Mouse (Mus musculus) midbrain, postnatal 0 days (tissue): ENCODE measurements around the gene Arhgap35. TPM values are rescaled to one million over a fixed set of nuclear protein-coding genes. Genes with fewer than 3 reads are reported as not detected.
"Not testable (repeated sequence)": the region's sequence is repeated elsewhere in the genome, so short reads cannot be mapped to it uniquely, and the experiment has no call there.

Source experiments
- ATAC-seq: fragments of 200-750 bp; cut with Nextera tagmentation; 2 replicates; pipeline ENCODE4 v1.8.0; 2017; ENCODE audit warnings: moderate number of reproducible peaks, mild to moderate bottlenecking, moderate TSS enrichment, moderate library complexity; ENCODE audit not compliant: low FRiP score
- DNase-seq: peaks from one replicate; pipeline ENCODE4 v3.0.0-alpha.2; 2015; ENCODE audit warnings: low spot score
- H3K27ac ChIP-seq: fragments of 300-500 bp; sonication (generic); 2 replicates; pipeline ENCODE4 v1.5.1; 2014; ENCODE audit warnings: low read depth, mild to moderate bottlenecking, low read length, mixed read lengths
- H3K27me3 ChIP-seq: fragments of 300-500 bp; sonication (generic); 2 replicates; pipeline ENCODE4 v1.6.1; 2014; ENCODE audit warnings: low read length, control low read depth, mixed read lengths; ENCODE audit not compliant: insufficient read depth
- H3K36me3 ChIP-seq: fragments of 300-500 bp; sonication (generic); 2 replicates; pipeline ENCODE4 v1.6.1; 2014; ENCODE audit warnings: low read length, control low read depth, mixed read lengths; ENCODE audit not compliant: insufficient read depth
- H3K4me1 ChIP-seq: fragments of 300-500 bp; sonication (generic); 2 replicates; pipeline ENCODE4 v1.6.1; 2014; ENCODE audit warnings: mild to moderate bottlenecking, control low read depth, antibody characterized with exemption, low read length, mixed read lengths; ENCODE audit not compliant: insufficient read depth
- H3K4me2 ChIP-seq: fragments of 300-500 bp; sonication (generic); 2 replicates; pipeline ENCODE4 v1.6.1; 2014; ENCODE audit warnings: low read depth, mild to moderate bottlenecking, low read length, mixed read lengths; ENCODE audit not compliant: poor library complexity, severe bottlenecking
- H3K4me3 ChIP-seq: fragments of 300-500 bp; sonication (generic); 2 replicates; pipeline ENCODE4 v1.5.1; 2014; ENCODE audit warnings: low read depth, mild to moderate bottlenecking, low read length, moderate library complexity
- H3K9ac ChIP-seq: fragments of 300-500 bp; sonication (generic); replicated peaks from 2 replicates; pipeline ENCODE4 v1.6.1; 2014; ENCODE audit warnings: mild to moderate bottlenecking, low read length, moderate library complexity, mixed read lengths; ENCODE audit not compliant: poor library complexity, severe bottlenecking
- H3K9me3 ChIP-seq: fragments of 300-500 bp; sonication (generic); 2 replicates; pipeline ENCODE4 v1.6.1; 2016; ENCODE audit warnings: low read length, control low read depth
- CTCF ChIP-seq: IDR thresholded peaks from 2 replicates; pipeline ENCODE4 v1.5.1; 2016; ENCODE audit warnings: antibody characterized with exemption, mild to moderate bottlenecking
- WGBS: fragments of 180-500 bp; shearing (Covaris S2); extraction: QIAGEN DNeasy Blood & Tissue Kit; methylation state at CpG from one replicate; pipeline ENCODE4 v1.1.7; 2014; 5-methylcytosine and 5-hydroxymethylcytosine counted together
- polyA plus RNA-seq: library from polyadenylated mRNA; unstranded; fragments of >200 nt; fragmentation: Nextera tagmentation; extraction: Ambion mirVana; gene quantifications from 2 replicates; pipeline ENCODE4 v1.2.1, GENCODE M21; 2015
- total RNA-seq: library from RNA; depleted of rRNA; stranded (reverse); fragments of >200 nt; gene quantifications from 2 replicates; pipeline ENCODE4 v1.2.3, GENCODE M21; 2014

Gene Arhgap35
- total and polyA plus RNA-seq, 2 experiments from 2014 or later: 26.9 to 157 TPM

- WGBS: 81% methylated on average over 2 of the region's 2 CpGs
- Histone ChIP-seq H3K4me1 (peaks cover 16% of the 10 kb centered on the region), H3K4me3 (no peak overlapping the region), H3K9me3 (no peaks in the 10 kb centered on the region), H3K4me2 (no peak overlapping the region), H3K36me3 (no peaks in the 10 kb centered on the region), H3K27ac (no peak overlapping the region), H3K27me3 (no peaks in the 10 kb centered on the region), H3K9ac (no peak overlapping the region)
- DNase-seq (no peak), ATAC-seq (no peak)
- TF ChIP-seq CTCF: no peak
These were observed 4.4 kb downstream of the Arhgap35 start for GRCm38 (mm10) chr7:16610345-16610744.

- no peak for TF ChIP-seq CTCF
- no peak overlapping the region for H3K4me3 ChIP-seq
- H3K9ac ChIP-seq: no peak overlapping the region
- 77% methylated on average over 1 of the region's 1 CpGs for WGBS
- H3K27me3 ChIP-seq: no peaks in the 10 kb centered on the region
- ATAC-seq (no peak), DNase-seq (no peak)
- H3K4me2 ChIP-seq: no peak overlapping the region
- H3K9me3 ChIP-seq: no peaks in the 10 kb centered on the region
- H3K36me3 ChIP-seq: no peaks in the 10 kb centered on the region
- H3K4me1 ChIP-seq: peaks cover 16% of the 10 kb centered on the region
- no peak overlapping the region for H3K27ac ChIP-seq
These were observed 5.8 kb downstream of the Arhgap35 start for GRCm38 (mm10) chr7:16608961-16609360.

GRCm38 (mm10) chr7:16608046-16608445 lies 6.7 kb downstream of the Arhgap35 start:
- Histone ChIP-seq H3K9me3 (no peaks in the 10 kb centered on the region), H3K9ac (no peak overlapping the region), H3K4me1 (peaks cover 16% of the 10 kb centered on the region), H3K4me3 (no peak overlapping the region), H3K27ac (no peak overlapping the region), H3K36me3 (no peaks in the 10 kb centered on the region), H3K4me2 (no peak overlapping the region), H3K27me3 (no peaks in the 10 kb centered on the region)
- no peak for DNase-seq
- TF ChIP-seq CTCF: no peak
- ATAC-seq: no peak
- WGBS: 100% methylated on average over 1 of the region's 1 CpGs

GRCm38 (mm10) chr7:16606808-16607207 lies 8.0 kb downstream of the Arhgap35 start:
- WGBS: 88% methylated on average over 4 of the region's 4 CpGs
- H3K36me3 ChIP-seq, H3K4me1 ChIP-seq, DNase-seq, H3K4me3 ChIP-seq, H3K9me3 ChIP-seq, H3K4me2 ChIP-seq, H3K9ac ChIP-seq, ATAC-seq, H3K27me3 ChIP-seq, H3K27ac ChIP-seq: not testable (repeated sequence)

GRCm38 (mm10) chr7:16604141-16604540 lies 10.7 kb downstream of the Arhgap35 start:
- Histone ChIP-seq H3K27me3 (no peaks in the 10 kb centered on the region), H3K4me2 (no peak overlapping the region), H3K9ac (no peak overlapping the region), H3K4me1 (no peaks in the 10 kb centered on the region), H3K9me3 (no peaks in the 10 kb centered on the region), H3K36me3 (no peaks in the 10 kb centered on the region), H3K27ac (no peak overlapping the region), H3K4me3 (no peak overlapping the region)
- TF ChIP-seq CTCF: no peak
- DNase-seq (no peak), ATAC-seq (no peak)
- 90% methylated on average over 1 of the region's 1 CpGs for WGBS

GRCm38 (mm10) chr7:16601683-16602102 lies 13.1 kb downstream of the Arhgap35 start:
- no peak overlapping the region for H3K27ac ChIP-seq
- no peaks in the 10 kb centered on the region for H3K27me3 ChIP-seq
- no peaks in the 10 kb centered on the region for H3K9me3 ChIP-seq
- no peak overlapping the region for H3K4me3 ChIP-seq
- no peak overlapping the region for H3K4me2 ChIP-seq
- no peaks in the 10 kb centered on the region for H3K36me3 ChIP-seq
- no peak for DNase-seq
- no peaks in the 10 kb centered on the region for H3K4me1 ChIP-seq
- 83% methylated on average over 4 of the region's 4 CpGs for WGBS
- H3K9ac ChIP-seq: no peak overlapping the region
- ATAC-seq: no peak
- no peak for TF ChIP-seq CTCF

GRCm38 (mm10) chr7:16599006-16599405 lies 15.8 kb downstream of the Arhgap35 start:
- Histone ChIP-seq H3K36me3 (no peaks in the 10 kb centered on the region), H3K4me2 (no peak overlapping the region), H3K9ac (no peak overlapping the region), H3K4me3 (no peak overlapping the region), H3K27me3 (no peaks in the 10 kb centered on the region), H3K9me3 (no peaks in the 10 kb centered on the region), H3K27ac (no peak overlapping the region), H3K4me1 (no peaks in the 10 kb centered on the region)
- no peak for TF ChIP-seq CTCF
- no peak for DNase-seq
- 60% methylated on average over 2 of the region's 2 CpGs for WGBS
- no peak for ATAC-seq
